Mouse (Mus musculus) left cerebral cortex, postnatal 4 days (tissue): ENCODE measurements around the gene Large1. TPM values are rescaled to one million over a fixed set of nuclear protein-coding genes. Genes with fewer than 3 reads are reported as not detected.
"Not testable (repeated sequence)": the region's sequence is repeated elsewhere in the genome, so short reads cannot be mapped to it uniquely, and the experiment has no call there.

ENCODE experiments used
- DNase-seq: peaks from one replicate; pipeline ENCODE4 v3.0.0-alpha.2; 2022
- intact Hi-C: fragments of 180-260 bp; cut with DNase I; formaldehyde crosslinking; loops from one replicate; pipeline ENCODE4 v1.15.1; 2025
- total RNA-seq, 2 experiments: library from RNA; stranded (reverse); gene quantifications; 2 replicates each; pipeline ENCODE4 v1.2.3; 2021

Large1 gene
- total RNA-seq, 2 experiments from 2014 or later: 122 to 123 TPM

GRCm38 (mm10) chr8:73052414-73052813 is 300.9 kb downstream of the Large1 start:
- no peak for DNase-seq
- intact Hi-C loops: no loop called here

- intact Hi-C loops: no loop called here
- no peak for DNase-seq
These were observed 305.2 kb downstream of the Large1 start for GRCm38 (mm10) chr8:73048136-73048535.

DNA sequence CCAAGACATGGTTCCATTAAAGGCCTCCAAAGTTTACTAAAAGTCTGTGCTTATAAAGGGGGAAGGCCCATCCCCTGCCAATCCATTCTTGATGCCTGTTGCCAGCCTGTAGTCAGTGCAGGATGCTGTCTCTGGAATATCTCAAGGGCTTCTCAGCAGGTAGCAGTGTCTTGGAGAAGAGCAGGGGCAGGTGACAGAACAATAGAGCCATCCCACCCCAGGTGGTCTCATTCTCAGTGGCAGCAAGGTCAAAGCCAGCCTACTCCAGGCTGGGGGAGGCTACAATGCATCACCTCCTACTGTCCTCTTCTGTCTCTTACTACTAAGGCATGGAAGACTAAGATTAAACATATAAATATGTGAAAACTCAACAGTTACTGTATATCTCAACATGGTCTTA is 323.6 kb downstream of the Large1 start:
- DNase-seq: no peak
- intact Hi-C loops: no loop called here

GRCm38 (mm10) chr8:73018241-73018640 is 335.1 kb downstream of the Large1 start:
- no peak for DNase-seq
- intact Hi-C loops: no loop called here

DNA sequence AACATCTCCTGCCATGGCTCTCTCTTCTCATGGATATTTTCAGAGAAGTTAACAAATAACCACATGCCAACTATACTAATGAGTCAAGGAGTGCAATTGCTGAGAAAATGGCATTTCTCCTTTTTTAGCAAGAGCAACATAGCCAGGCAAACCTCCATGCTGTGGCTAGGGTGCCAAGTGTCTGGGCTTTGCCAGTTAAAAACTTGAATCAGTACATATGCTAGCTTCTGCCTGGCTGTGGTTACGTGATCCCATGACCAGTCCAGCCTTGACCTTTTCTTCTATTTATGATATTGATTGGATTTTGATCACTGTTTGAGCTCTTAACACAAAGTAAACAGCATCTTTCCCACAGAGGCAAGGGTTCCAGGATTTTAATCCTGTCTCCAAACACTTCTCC is 335.7 kb downstream of the Large1 start:
- intact Hi-C loops: no loop called here
- DNase-seq: no peak

GRCm38 (mm10) chr8:73016303-73016702 is 337.0 kb downstream of the Large1 start:
- intact Hi-C loops: no loop called here

DNA sequence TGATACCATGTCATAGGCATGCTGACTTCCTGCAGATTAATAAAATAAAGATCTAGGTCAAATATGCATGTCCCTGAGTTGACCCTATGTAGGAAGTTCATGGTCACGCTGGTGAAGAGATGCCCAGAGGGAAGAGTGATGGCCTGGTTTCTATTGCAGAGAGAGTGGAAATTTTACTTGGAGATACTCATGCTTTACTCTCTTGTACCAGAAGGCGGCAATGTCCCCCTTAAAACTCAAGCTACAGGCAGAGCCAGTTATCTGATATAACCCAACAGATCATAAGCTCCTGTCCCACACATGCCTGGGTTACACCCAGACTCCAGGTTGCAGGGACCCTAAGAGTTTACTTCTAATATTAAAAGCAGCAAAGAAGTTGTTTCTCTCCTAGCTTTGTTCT is 345.9 kb downstream of the Large1 start:
- no peak for DNase-seq
- intact Hi-C loops: loop anchor here (5.0 to 10.0 kb wide), 2 partner anchors 217 to 345 kb away; partner anchors contain the start of gene Large1

More at GRCm38 (mm10) chr8:73016303-73016702, 337.0 kb downstream of the Large1 start:
- no peak for DNase-seq

GRCm38 (mm10) chr8:73003858-73004257 is 349.5 kb downstream of the Large1 start:
- DNase-seq: peak; percentile 39
- intact Hi-C loops: loop anchor here (10.0 kb wide), 1 partner anchor 221 kb away; no protein-coding TSS in a partner anchor

DNA sequence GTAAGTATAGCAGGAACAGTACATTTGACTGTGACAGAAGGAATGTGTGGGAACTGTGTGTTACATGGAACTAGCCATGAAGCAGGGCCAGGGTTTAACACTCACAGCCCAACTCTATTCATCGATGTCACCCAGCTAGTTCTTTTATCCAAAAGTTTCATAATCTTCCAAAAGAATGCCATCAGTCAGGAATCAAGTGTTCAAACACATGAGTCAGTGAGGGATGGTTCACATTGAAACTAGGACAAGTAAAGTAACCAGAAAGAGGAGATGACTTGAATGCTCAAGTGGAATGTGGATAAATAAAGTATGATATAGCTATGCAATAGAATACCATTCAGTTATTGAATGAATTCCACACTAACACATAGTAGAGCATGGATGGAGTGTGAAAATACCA is 359.5 kb downstream of the Large1 start:
- DNase-seq: no peak
- intact Hi-C loops: no loop called here

DNA sequence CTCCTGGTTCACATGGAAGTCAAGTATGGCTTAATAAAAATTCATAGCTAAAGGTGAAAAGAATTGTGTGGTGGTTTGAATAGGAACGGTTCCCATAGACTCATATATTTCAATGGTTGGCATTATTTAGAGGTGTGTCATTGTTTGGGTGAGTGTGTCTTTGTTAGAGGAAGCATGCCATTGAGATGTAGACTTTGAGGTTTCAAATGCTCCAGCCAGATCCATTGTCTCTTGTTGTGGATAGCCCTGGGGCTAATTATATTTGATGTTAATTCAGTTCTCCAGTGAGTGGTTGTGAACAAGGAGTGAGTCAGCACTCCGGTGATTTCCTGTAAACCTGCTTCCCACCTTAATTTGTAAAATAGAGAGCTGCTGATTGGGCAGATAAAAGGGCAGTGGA is 362.9 kb downstream of the Large1 start:
- intact Hi-C loops: no loop called here
- no peak for DNase-seq

DNA sequence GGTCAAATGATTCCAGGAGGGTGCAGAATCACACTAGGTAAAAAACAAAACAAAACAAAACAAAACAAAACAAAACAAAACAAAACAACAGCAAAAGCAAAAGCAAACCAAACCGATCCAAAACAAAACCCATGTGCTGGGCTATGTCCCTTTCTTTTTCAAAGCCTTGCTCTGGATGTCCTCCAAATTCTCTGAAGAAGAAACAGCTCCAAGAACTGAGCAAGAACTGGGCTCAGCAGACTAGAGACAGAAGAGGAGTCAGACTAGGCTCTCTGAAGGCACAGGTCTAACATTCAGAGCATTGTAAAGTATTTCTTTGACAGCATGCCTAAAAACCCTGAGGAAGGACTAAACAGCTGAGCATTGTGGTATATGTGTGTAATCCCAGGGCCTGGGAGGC is 370.5 kb downstream of the Large1 start:
- intact Hi-C loops: no loop called here

DNA sequence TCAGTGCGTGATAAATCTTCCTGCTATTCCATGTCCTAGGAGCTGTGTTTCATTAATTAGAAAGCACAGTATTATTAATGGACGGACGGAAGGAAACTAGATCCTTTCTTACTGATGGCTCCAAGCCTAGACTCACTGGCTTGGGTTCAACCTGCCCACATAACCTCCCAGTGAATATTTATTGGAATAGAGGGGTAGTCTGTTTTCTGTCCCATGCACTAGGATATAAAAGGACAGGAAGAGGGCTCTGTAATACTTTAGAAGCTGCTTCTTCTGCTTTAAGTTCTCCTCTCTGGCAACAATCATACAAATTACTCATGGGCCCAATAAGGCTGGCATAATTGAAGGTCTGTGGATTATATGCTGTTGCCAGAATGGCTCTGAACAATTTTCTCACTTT is 398.3 kb downstream of the Large1 start:
- intact Hi-C loops: no loop called here
- no peak for DNase-seq

More for the DNA sequence above, 370.5 kb downstream of the Large1 start:
- DNase-seq: no peak

GRCm38 (mm10) chr8:72941393-72941792 is 411.9 kb downstream of the Large1 start:
- intact Hi-C loops, DNase-seq: not testable (repeated sequence)

- intact Hi-C loops: no loop called here
These were observed 434.0 kb downstream of the Large1 start for GRCm38 (mm10) chr8:72919182-72919902.

GRCm38 (mm10) chr8:72905491-72905890 is 447.8 kb downstream of the Large1 start:
- no peak for DNase-seq
- intact Hi-C loops: no loop called here

More at GRCm38 (mm10) chr8:72919182-72919902, 434.0 kb downstream of the Large1 start:
- peak; percentile 48 for DNase-seq

DNA sequence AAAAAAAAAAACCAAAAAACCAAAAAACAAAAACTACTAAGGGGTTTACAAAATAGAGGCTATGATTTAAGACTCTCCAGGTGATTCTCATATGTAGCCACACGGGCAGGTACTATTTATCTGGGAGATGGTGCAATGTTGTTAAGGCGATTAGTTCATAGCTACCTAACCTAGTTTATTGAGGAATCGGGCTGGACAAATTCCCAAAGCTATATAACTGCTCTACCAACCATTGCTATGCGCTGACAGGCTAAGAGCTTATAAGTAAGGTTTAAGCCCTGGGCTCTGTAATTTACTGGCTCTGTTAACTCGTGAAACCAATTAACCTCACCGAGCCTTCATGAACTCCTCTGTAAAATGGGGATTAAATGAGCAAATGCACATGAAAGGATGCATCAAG is 451.7 kb downstream of the Large1 start:
- no peak for DNase-seq
- intact Hi-C loops: no loop called here

GRCm38 (mm10) chr8:72899321-72899720 is 454.0 kb downstream of the Large1 start:
- DNase-seq: no peak
- intact Hi-C loops: no loop called here

GRCm38 (mm10) chr8:72883033-72883432 is 470.3 kb downstream of the Large1 start:
- no peak for DNase-seq
- intact Hi-C loops: no loop called here

GRCm38 (mm10) chr8:72873411-72873810 is 479.9 kb downstream of the Large1 start:
- intact Hi-C loops: no loop called here
- no peak for DNase-seq

- intact Hi-C loops: no loop called here
- DNase-seq: no peak
These were observed 506.5 kb downstream of the Large1 start for GRCm38 (mm10) chr8:72846881-72847280.

GRCm38 (mm10) chr8:72835863-72836262 is 517.5 kb downstream of the Large1 start:
- no peak for DNase-seq
- intact Hi-C loops: no loop called here

GRCm38 (mm10) chr8:72833112-72833511 is 520.2 kb downstream of the Large1 start:
- DNase-seq: no peak
- intact Hi-C loops: no loop called here

- intact Hi-C loops: no loop called here
- DNase-seq: no peak
These were observed 521.0 kb downstream of the Large1 start for GRCm38 (mm10) chr8:72832371-72832770.
